Mouse (Mus musculus) bone marrow, adult 2 months (tissue): ENCODE data around the gene Pcdh15.

Source experiments
- CTCF ChIP-seq: fragments of 200-500 bp; IDR thresholded peaks from 2 replicates; pipeline ENCODE4 v1.5.1; 2011; ENCODE audit warnings: low read length, control low read depth; ENCODE audit not compliant: control insufficient read depth, insufficient read depth
- POLR2A ChIP-seq: fragments of 200-500 bp; IDR thresholded peaks from 2 replicates; pipeline ENCODE4 v1.6.1; 2011; ENCODE audit warnings: low read depth, mild to moderate bottlenecking, control low read depth, low read length, borderline replicate concordance; ENCODE audit not compliant: control insufficient read depth

DNA sequence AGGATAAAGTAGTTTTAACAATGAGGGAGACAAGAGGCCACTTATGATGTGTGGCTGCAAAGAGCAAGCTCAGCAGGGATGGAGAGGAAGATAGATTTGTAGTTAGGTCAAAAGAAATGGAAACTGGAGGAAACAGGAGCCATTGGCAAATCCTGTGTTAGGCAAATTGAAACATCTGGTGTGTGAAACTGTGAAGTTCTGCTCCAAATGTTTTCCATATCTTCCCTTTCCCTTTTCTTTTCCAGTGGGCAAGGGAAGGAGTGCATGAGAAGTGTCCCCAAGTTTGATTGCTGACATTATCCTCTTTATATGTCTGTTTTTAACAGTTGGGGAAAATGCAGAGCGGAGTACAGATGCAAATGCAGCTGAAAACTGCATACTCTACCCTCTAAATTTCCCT, 62.6 kb downstream of the Pcdh15 start:
- TF ChIP-seq CTCF (no peak), POLR2A (no peak)
